Mouse (Mus musculus) forebrain, embryonic 10.5 days (tissue): ENCODE measurements around the gene Olfr508. TPM values are rescaled to one million over a fixed set of nuclear protein-coding genes. Genes with fewer than 3 reads are reported as not detected.

ENCODE experiments used
- polyA plus RNA-seq: library from polyadenylated mRNA; unstranded; fragments of >200 nt; fragmentation: Nextera tagmentation; extraction: Ambion mirVana; gene quantifications from 2 replicates; pipeline ENCODE4 v1.2.1, GENCODE M21; 2016

Olfr508 gene
- polyA plus RNA-seq, 1 experiment from 2014 or later = not detected

Other genes starting within 250 kb of the Olfr508 start
- not detected in 2 replicates for gene Olfr495, start 236.8 kb upstream of the Olfr508 start, polyA plus RNA-seq
- not detected in 2 replicates for gene Olfr497, start 209.6 kb upstream of the Olfr508 start, polyA plus RNA-seq
- gene Olfr498, start 164.7 kb upstream of the Olfr508 start, polyA plus RNA-seq = not detected in 2 replicates
- gene Olfr502, start 104.9 kb upstream of the Olfr508 start, polyA plus RNA-seq = not detected in 2 replicates
- gene Olfr503, start 85.5 kb upstream of the Olfr508 start, polyA plus RNA-seq = not detected in 2 replicates
- gene Olfr504, start 64.2 kb upstream of the Olfr508 start, polyA plus RNA-seq = not detected in 2 replicates
- gene Olfr506, start 19.2 kb upstream of the Olfr508 start, polyA plus RNA-seq = not detected in 2 replicates
- gene Olfr507, start 8.2 kb upstream of the Olfr508 start, polyA plus RNA-seq = not detected in 2 replicates
- not detected in 2 replicates for gene Olfr509, start 21.9 kb downstream of the Olfr508 start, polyA plus RNA-seq
- gene Olfr510, start 36.4 kb downstream of the Olfr508 start, polyA plus RNA-seq = not detected in 2 replicates
- not detected in 2 replicates for gene Olfr512, start 83.3 kb downstream of the Olfr508 start, polyA plus RNA-seq
- gene Olfr513, start 121.0 kb downstream of the Olfr508 start, polyA plus RNA-seq = not detected in 2 replicates
- gene Olfr514, start 196.0 kb downstream of the Olfr508 start, polyA plus RNA-seq = not detected in 2 replicates
- not detected in 2 replicates for gene Olfr516, start 220.5 kb downstream of the Olfr508 start, polyA plus RNA-seq
- gene Olfr517, start 242.4 kb downstream of the Olfr508 start, polyA plus RNA-seq = not detected in 2 replicates